Mouse (Mus musculus) neural tube, embryonic 14.5 days (tissue): Measurements from ENCODE around the gene Elobl. TPM values are rescaled to one million over a fixed set of nuclear protein-coding genes. Genes with fewer than 3 reads are reported as not detected.

Experiments used
- ATAC-seq: fragments of 200-750 bp; cut with Nextera tagmentation; 2 replicates; pipeline ENCODE4 v1.8.0; 2017; ENCODE audit warnings: low read depth, mild to moderate bottlenecking, moderate TSS enrichment, moderate library complexity
- H3K27ac ChIP-seq: fragments of 300-500 bp; sonication (generic); 2 replicates; pipeline ENCODE4 v1.5.1; 2014; ENCODE audit warnings: low read depth, mild to moderate bottlenecking, control low read depth, low read length, moderate library complexity, mixed read lengths
- H3K27me3 ChIP-seq: fragments of 300-500 bp; sonication (generic); 2 replicates; pipeline ENCODE4 v1.6.1; 2014; ENCODE audit warnings: low read length; ENCODE audit not compliant: control insufficient read depth, insufficient read depth
- H3K36me3 ChIP-seq: fragments of 300-500 bp; sonication (generic); 2 replicates; pipeline ENCODE4 v1.6.1; 2014; ENCODE audit warnings: low read length, mixed read lengths; ENCODE audit not compliant: control insufficient read depth, insufficient read depth
- H3K4me1 ChIP-seq: fragments of 300-500 bp; sonication (generic); 2 replicates; pipeline ENCODE4 v1.6.1; 2014; ENCODE audit warnings: low read length; ENCODE audit not compliant: control insufficient read depth, insufficient read depth
- H3K4me2 ChIP-seq: fragments of 300-500 bp; sonication (generic); 2 replicates; pipeline ENCODE4 v1.6.1; 2014; ENCODE audit warnings: mild to moderate bottlenecking, low read depth, low read length, control low read depth
- H3K4me3 ChIP-seq: fragments of 300-500 bp; sonication (generic); 2 replicates; pipeline ENCODE4 v1.5.1; 2014; ENCODE audit warnings: low read depth, low read length, control low read depth, mixed read lengths
- H3K9ac ChIP-seq: fragments of 300-500 bp; sonication (generic); replicated peaks from 2 replicates; pipeline ENCODE4 v1.6.1; 2014; ENCODE audit warnings: low read depth, mild to moderate bottlenecking, control low read depth, low read length, mixed read lengths
- H3K9me3 ChIP-seq: fragments of 300-500 bp; sonication (generic); 2 replicates; pipeline ENCODE4 v1.6.1; 2016; ENCODE audit warnings: low read length; ENCODE audit not compliant: control insufficient read depth
- WGBS: fragments of 180-500 bp; shearing (Covaris S2); extraction: QIAGEN DNeasy Blood & Tissue Kit; methylation state at CpG from one replicate; pipeline ENCODE4 v1.1.7; 2014; 5-methylcytosine and 5-hydroxymethylcytosine counted together
- polyA plus RNA-seq: library from polyadenylated mRNA; unstranded; fragments of >200 nt; fragmentation: Nextera tagmentation; extraction: Ambion mirVana; gene quantifications from 2 replicates; pipeline ENCODE4 v1.2.1, GENCODE M21; 2014

The Elobl gene
- polyA plus RNA-seq, 1 experiment from 2014 or later, result not detected

DNA sequence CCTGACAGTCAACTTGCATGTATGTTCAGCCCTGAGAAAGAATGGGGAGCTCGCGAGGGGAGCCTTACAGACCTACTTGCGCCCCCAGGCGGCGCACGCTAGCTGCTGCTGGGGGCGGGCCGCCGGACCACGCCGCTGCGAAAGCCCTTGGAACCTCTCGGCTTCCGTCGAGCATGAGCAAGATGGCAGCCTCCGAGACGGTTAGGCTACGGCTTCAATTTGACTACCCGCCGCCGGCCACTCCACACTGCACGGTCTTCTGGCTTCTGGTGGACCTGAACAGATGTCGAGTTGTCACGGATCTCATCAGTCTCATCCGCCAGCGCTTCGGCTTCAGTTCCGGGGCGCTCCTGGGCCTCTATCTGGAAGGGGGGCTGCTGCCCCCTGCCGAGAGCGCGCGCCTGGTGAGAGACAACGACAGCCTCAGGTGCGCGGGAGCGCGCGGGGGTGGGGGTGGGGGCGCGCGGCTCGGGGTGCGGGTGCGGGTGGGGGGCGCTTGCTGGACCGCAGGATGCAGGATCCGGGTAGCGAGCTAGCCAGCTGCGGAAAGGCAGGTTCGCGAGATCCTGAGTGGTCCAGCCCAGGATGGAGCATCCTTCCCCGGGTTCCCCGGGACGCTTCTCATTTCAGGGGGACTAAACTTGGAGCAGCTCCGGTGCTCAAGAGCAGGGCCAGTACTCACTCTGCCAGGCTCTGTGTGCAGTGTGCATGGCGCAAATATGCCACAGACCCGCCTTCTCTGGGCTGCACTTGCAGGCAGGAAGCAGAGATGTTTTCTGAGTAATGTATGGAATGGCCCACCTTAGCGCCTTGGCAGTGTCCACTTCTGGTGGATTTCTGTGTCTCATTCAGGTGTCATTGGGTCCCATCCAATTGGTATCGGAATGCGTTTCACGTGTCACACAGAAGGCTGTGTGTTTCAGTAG, 7.3 kb upstream of the Elobl start:
- peaks cover 2% of the 10 kb centered on the region; the same call in 1 of the 2 replicates for H3K4me1 ChIP-seq
- ATAC-seq, result peak; percentile 91
- H3K4me3 ChIP-seq, result peak overlapping the region; percentile 64
- H3K4me2 ChIP-seq, result peak overlapping the region; percentile 65
- no peaks in the 10 kb centered on the region for H3K27me3 ChIP-seq
- WGBS, result 2% methylated on average over 60 of the region's 62 CpGs
- H3K9ac ChIP-seq, result peak overlapping the region; percentile 67
- H3K36me3 ChIP-seq, result no peaks in the 10 kb centered on the region
- H3K9me3 ChIP-seq, result no peaks in the 10 kb centered on the region
- peak overlapping the region; percentile 93 for H3K27ac ChIP-seq

DNA sequence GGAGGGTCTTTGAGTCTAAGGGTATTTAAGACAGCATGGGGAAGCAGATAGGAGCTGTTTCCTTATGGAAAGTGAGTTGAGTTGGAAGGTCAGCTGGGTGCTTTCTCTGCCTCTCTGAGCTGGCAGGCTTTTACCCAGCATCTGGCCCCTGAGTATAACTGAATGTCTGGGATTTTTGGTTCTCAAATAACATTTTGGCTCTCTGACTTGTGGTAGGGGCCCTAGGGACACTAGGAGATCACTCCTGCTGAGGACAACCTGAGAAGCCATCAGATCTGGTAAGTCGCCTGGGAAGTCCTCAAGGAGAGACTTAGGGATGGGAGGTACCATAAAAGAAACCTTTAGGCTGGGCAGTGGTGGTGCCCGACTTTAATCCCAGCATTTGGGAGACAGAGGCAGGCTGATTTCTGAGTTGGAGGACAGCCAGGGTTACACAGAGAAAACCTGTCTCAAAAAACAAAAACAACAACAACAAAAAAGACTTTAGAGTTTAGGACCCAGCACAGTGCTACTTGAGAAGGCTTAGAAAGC, 3.5 kb upstream of the Elobl start, which contains the start of gene Coil:
Gene Coil (plus strand): TSS at position 51 of the 531 bp plus-strand sequence.
- Histone ChIP-seq H3K27me3 (no peaks in the 10 kb centered on the region), H3K36me3 (no peaks in the 10 kb centered on the region), H3K27ac (no peak within 1 kb of the TSS), H3K4me1 (peaks cover 2% of the 10 kb centered on the region; the same call in 1 of the 2 replicates), H3K9ac (no peak within 1 kb of the TSS), H3K4me2 (no peak within 1 kb of the TSS), H3K4me3 (no peak within 1 kb of the TSS), H3K9me3 (no peaks in the 10 kb centered on the region)
- ATAC-seq, result no peak
- 41% methylated on average over 2 of the region's 2 CpGs for WGBS

DNA sequence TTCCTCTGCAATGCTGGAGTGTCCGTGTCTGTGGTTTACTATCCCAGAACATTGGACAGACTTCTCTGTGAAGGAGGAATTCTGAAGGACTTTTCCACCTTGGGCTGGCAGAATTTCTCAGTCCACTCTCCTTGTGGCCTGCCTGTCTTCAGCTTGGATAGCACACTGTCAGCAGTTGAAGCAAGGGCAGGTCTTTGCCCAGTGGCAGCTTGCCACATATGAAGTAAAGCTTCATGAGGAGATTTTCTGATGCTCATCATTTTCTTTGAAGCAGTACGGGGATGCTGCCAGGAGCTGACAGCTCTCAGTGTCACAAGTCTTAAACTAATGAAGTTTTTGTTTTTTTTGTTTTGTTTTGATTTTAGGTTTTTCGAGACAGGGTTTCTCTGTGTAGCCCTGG, 7.9 kb downstream of the Elobl start:
- Histone ChIP-seq H3K4me3 (no peak overlapping the region), H3K27ac (no peak overlapping the region), H3K27me3 (no peaks in the 10 kb centered on the region), H3K9ac (no peak overlapping the region), H3K36me3 (no peaks in the 10 kb centered on the region), H3K4me2 (no peak overlapping the region), H3K9me3 (no peaks in the 10 kb centered on the region), H3K4me1 (0 out of 2 replicates have a peak, but pooled peaks cover 5% of the 10 kb centered on the region)
- ATAC-seq, result no peak
- WGBS, result 85% methylated on average over 3 of the region's 3 CpGs

DNA sequence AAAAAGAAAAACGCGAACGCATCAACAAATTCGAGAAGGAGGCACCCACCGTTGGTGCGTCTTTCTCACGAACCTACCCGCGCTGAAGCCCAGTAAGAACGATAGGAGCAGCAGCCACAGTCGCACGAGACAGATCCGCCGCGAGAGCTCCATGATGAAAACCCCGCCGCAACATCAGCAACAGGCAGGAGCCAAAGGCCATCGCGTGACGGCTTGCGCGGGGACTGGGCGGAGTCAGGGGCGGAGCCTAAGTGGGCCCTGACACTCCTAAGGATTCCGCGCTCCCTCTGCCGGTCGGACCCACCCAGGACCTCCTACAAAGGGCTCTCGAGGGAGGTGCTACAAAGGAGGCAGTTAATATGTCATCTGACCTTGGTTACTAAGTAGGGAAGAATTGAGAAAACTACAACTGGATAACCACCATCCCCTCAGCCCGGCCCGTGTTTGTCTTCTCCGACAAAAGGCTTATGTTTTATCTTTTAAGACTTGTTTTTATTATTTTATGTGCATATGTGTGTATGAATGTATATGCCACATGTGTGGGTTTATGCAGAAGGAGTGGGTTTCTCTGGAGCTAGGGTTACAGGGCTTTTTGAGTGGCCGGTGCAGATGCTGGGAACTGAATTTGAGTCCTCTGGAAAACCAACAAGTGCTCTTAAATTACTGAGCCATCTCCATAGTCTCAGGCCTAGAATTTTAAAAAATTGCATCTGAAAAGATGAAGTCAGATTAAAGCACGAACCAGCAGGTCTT, 11.3 kb downstream of the Elobl start, which contains the start of gene Scpep1:
Gene Scpep1 (minus strand): TSS at position 249 of the 753 bp plus-strand sequence.
- Histone ChIP-seq H3K27ac (no peak within 1 kb of the TSS), H3K27me3 (no peaks in the 10 kb centered on the region), H3K4me3 (peak within 1 kb of the TSS; percentile 39), H3K36me3 (no peaks in the 10 kb centered on the region), H3K9me3 (no peaks in the 10 kb centered on the region), H3K4me2 (peak within 1 kb of the TSS; percentile 44), H3K9ac (peak within 1 kb of the TSS; percentile 3), H3K4me1 (0 out of 2 replicates have a peak, but pooled peaks cover 5% of the 10 kb centered on the region)
- peak; percentile 95 for ATAC-seq
- 5% methylated on average over 34 of the region's 34 CpGs for WGBS

DNA sequence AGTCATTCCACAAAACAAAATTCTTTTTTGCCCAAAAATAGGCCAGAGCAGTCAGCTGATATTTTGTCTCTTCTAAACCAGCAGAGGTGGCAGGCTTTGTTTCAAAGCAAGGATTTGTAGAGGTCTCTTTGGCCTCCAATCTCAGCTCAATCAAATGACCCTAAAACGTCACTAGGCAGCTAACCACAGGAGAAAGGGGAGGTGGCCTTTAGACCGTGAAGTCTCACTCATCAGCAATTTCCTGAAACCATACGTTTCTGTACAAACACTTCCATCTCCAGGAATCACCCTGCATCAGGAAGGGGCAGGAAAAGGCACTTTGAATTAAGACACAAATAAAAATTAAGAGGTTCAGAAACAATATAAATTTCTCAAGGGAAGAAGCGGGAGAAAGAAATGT, 11.9 kb downstream of the Elobl start:
- no peaks in the 10 kb centered on the region for H3K36me3 ChIP-seq
- 0% methylated on average over 4 of the region's 4 CpGs for WGBS
- H3K9me3 ChIP-seq, result no peaks in the 10 kb centered on the region
- H3K27ac ChIP-seq, result no peak overlapping the region
- H3K4me3 ChIP-seq, result peak overlapping the region; percentile 39
- peak overlapping the region; percentile 3 for H3K9ac ChIP-seq
- H3K4me2 ChIP-seq, result peak overlapping the region; percentile 44
- no peaks in the 10 kb centered on the region for H3K27me3 ChIP-seq
- ATAC-seq, result no peak
- H3K4me1 ChIP-seq, result 0 out of 2 replicates have a peak, but pooled peaks cover 5% of the 10 kb centered on the region

DNA sequence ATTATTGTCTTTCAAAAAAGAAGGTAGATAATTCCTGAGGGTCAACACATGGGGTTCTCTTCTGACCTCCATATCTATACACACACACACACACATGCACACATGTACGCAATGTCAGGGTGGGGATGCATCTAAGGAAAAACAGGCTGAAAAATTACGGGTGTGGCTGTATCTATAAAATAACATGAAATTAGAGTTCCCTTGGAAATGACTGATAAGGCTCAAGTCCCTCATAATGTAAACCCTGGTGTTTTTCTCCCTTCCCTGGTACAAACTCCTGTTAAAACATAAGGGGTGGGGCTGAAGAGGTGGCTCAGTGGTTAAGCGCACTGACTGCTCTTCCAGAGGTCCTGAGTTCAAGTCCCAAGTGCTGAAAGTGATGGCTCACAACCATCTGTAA, 13.1 kb downstream of the Elobl start:
- Histone ChIP-seq H3K4me3 (no peak overlapping the region), H3K27me3 (no peaks in the 10 kb centered on the region), H3K27ac (no peak overlapping the region), H3K4me2 (no peak overlapping the region), H3K36me3 (no peaks in the 10 kb centered on the region), H3K9me3 (no peaks in the 10 kb centered on the region), H3K4me1 (0 out of 2 replicates have a peak, but pooled peaks cover 5% of the 10 kb centered on the region), H3K9ac (no peak overlapping the region)
- 100% methylated on average over 3 of the region's 3 CpGs for WGBS
- ATAC-seq, result no peak

DNA sequence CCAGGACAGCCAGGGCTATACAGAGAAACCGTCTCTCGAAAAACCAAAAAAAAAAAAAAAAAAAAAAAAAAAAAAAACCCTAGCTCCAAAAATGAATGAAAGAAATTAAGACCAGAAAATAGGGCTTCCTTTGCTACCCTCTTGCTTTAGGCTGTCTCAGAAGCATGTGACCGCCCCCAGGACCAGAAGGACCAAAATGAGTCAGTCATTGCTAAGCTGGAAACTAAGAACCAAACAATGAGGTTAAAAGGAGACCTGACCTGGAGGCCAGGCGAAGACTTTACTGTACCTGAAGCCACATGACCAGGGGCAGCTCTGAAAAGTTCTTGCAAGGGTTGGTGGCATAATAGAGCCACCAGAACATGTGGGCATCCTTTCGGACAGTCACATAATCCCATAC, 14.6 kb downstream of the Elobl start:
- no peaks in the 10 kb centered on the region for H3K36me3 ChIP-seq
- H3K4me3 ChIP-seq, result no peak overlapping the region
- H3K27ac ChIP-seq, result no peak overlapping the region
- WGBS, result 97% methylated on average over 5 of the region's 5 CpGs
- no peaks in the 10 kb centered on the region for H3K27me3 ChIP-seq
- no peak overlapping the region for H3K9ac ChIP-seq
- no peak overlapping the region for H3K4me2 ChIP-seq
- 0 out of 2 replicates have a peak, but pooled peaks cover 5% of the 10 kb centered on the region for H3K4me1 ChIP-seq
- H3K9me3 ChIP-seq, result no peaks in the 10 kb centered on the region
- no peak for ATAC-seq

DNA sequence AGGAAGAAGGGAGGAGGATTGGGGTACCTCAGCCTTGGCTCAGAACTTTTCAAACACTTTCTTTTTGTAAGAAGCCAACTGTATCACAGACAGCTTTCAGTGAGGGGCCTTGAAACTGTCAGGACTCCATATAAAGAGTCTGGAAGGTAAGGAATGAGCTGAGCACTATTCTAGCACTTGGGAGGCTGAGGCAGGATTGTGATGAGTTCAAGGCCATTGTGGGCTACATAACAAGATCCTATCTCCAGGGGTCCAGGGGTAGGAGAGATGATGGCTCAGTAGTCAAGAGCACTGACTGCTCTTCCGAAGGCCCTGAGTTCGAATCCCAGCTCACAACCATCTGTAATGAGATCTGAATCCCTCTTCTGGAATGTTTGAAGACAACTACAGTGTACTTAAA, 15.2 kb downstream of the Elobl start:
- H3K36me3 ChIP-seq, result no peaks in the 10 kb centered on the region
- H3K9me3 ChIP-seq, result no peaks in the 10 kb centered on the region
- no peak overlapping the region for H3K9ac ChIP-seq
- WGBS, result 93% methylated on average over 2 of the region's 2 CpGs
- no peaks in the 10 kb centered on the region for H3K27me3 ChIP-seq
- H3K4me2 ChIP-seq, result no peak overlapping the region
- ATAC-seq, result no peak
- 0 out of 2 replicates have a peak, but pooled peaks cover 5% of the 10 kb centered on the region for H3K4me1 ChIP-seq
- H3K4me3 ChIP-seq, result no peak overlapping the region
- no peak overlapping the region for H3K27ac ChIP-seq
